Mouse (Mus musculus) mouse trophoblast stem cell (cell line): ENCODE results near the gene Tnfrsf25.

ENCODE experiments used
- in situ Hi-C, 2 experiments: fragments of 300-500 bp; cut with MseI, MboI; formaldehyde crosslinking; loops; 2 replicates in 1 of 2; 3 replicates in 1 of 2; pipeline ENCODE4 v1.15.1; 2025

Tnfrsf25 gene

GRCm38 (mm10) chr4:152115921-152116612 lies at the start of gene Tnfrsf25:
TSS of gene Tnfrsf25 (plus strand) at chr4:152115934.
- in situ Hi-C loops = no loop called here

- in situ Hi-C loops = no loop called here
Observed at GRCm38 (mm10) chr4:152067280-152067679, 48.5 kb upstream of the Tnfrsf25 start.

- in situ Hi-C loops = no loop called here
Observed at GRCm38 (mm10) chr4:152068166-152068724, 47.5 kb upstream of the Tnfrsf25 start.

- in situ Hi-C loops = no loop called here
Observed at GRCm38 (mm10) chr4:152069245-152069644, 46.5 kb upstream of the Tnfrsf25 start.

GRCm38 (mm10) chr4:152070494-152071396 lies 45.0 kb upstream of the Tnfrsf25 start:
- in situ Hi-C loops = no loop called here

- in situ Hi-C loops = no loop called here
Observed at GRCm38 (mm10) chr4:152072121-152072601, 43.6 kb upstream of the Tnfrsf25 start, which contains the start of gene Plekhg5. TSS of gene Plekhg5 (plus strand) at chr4:152072498.

GRCm38 (mm10) chr4:152072655-152073054 lies 43.1 kb upstream of the Tnfrsf25 start:
- in situ Hi-C loops = no loop called here

GRCm38 (mm10) chr4:152073715-152074114 lies 42.0 kb upstream of the Tnfrsf25 start:
- in situ Hi-C loops = no loop called here

- in situ Hi-C loops = no loop called here
Observed at GRCm38 (mm10) chr4:152074548-152074947, 41.2 kb upstream of the Tnfrsf25 start.

- in situ Hi-C loops = no loop called here
Observed at GRCm38 (mm10) chr4:152077191-152077590, 38.5 kb upstream of the Tnfrsf25 start.

- in situ Hi-C loops = no loop called here
Observed at GRCm38 (mm10) chr4:152078105-152078530, 37.6 kb upstream of the Tnfrsf25 start.

- in situ Hi-C loops = no loop called here
Observed at GRCm38 (mm10) chr4:152079261-152079660, 36.5 kb upstream of the Tnfrsf25 start.

GRCm38 (mm10) chr4:152079931-152080330 lies 35.8 kb upstream of the Tnfrsf25 start:
- in situ Hi-C loops = no loop called here

- in situ Hi-C loops = no loop called here
Observed at GRCm38 (mm10) chr4:152083611-152084220, 32.0 kb upstream of the Tnfrsf25 start.

GRCm38 (mm10) chr4:152084616-152085015 lies 31.1 kb upstream of the Tnfrsf25 start:
- in situ Hi-C loops = no loop called here

GRCm38 (mm10) chr4:152086505-152087210 lies 29.1 kb upstream of the Tnfrsf25 start:
- in situ Hi-C loops = no loop called here

GRCm38 (mm10) chr4:152087211-152088081 lies 28.3 kb upstream of the Tnfrsf25 start:
- in situ Hi-C loops = no loop called here

- in situ Hi-C loops = no loop called here
Observed at GRCm38 (mm10) chr4:152088133-152088532, 27.6 kb upstream of the Tnfrsf25 start.

- in situ Hi-C loops = no loop called here
Observed at GRCm38 (mm10) chr4:152088556-152089120, 27.1 kb upstream of the Tnfrsf25 start.

GRCm38 (mm10) chr4:152090191-152090590 lies 25.5 kb upstream of the Tnfrsf25 start:
- in situ Hi-C loops = no loop called here
